Mouse (Mus musculus) midbrain, embryonic 16.5 days (tissue): ENCODE measurements at regions not wholly inside any gene's neighbourhood (a gene's known extent, or its start where the extent isn't known, plus 50 kb on each side); places are given as distances from the start of the nearest gene placed in this dataset.

Experiments
- ATAC-seq: fragments of 200-750 bp; cut with Nextera tagmentation; 2 replicates; pipeline ENCODE4 v1.8.0; 2017; ENCODE audit warnings: moderate TSS enrichment
- H3K27ac ChIP-seq: fragments of 300-500 bp; sonication (generic); 2 replicates; pipeline ENCODE4 v1.5.1; 2014; ENCODE audit warnings: mild to moderate bottlenecking, low read length, mixed read lengths
- H3K27me3 ChIP-seq: fragments of 300-500 bp; sonication (generic); 2 replicates; pipeline ENCODE4 v1.6.1; 2014; ENCODE audit warnings: low read depth, low read length, mixed read lengths; ENCODE audit not compliant: control insufficient read depth, insufficient read depth
- H3K36me3 ChIP-seq: fragments of 300-500 bp; sonication (generic); 2 replicates; pipeline ENCODE4 v1.6.1; 2014; ENCODE audit warnings: mild to moderate bottlenecking, low read length, moderate library complexity, mixed read lengths; ENCODE audit not compliant: control insufficient read depth, insufficient read depth
- H3K4me1 ChIP-seq: fragments of 300-500 bp; sonication (generic); 2 replicates; pipeline ENCODE4 v1.6.1; 2014; ENCODE audit warnings: mild to moderate bottlenecking, low read length, mixed read lengths; ENCODE audit not compliant: control insufficient read depth, insufficient read depth
- H3K4me2 ChIP-seq: fragments of 300-500 bp; sonication (generic); 2 replicates; pipeline ENCODE4 v1.6.1; 2014; ENCODE audit warnings: mild to moderate bottlenecking, low read length, mixed read lengths
- H3K4me3 ChIP-seq: fragments of 300-500 bp; sonication (generic); 2 replicates; pipeline ENCODE4 v1.5.1; 2014; ENCODE audit warnings: low read depth, mild to moderate bottlenecking, low read length, moderate library complexity, mixed read lengths
- H3K9ac ChIP-seq: fragments of 300-500 bp; sonication (generic); 2 replicates; pipeline ENCODE4 v1.6.1; 2014; ENCODE audit warnings: low read depth, low read length, mixed read lengths
- H3K9me3 ChIP-seq: fragments of 300-500 bp; sonication (generic); replicated peaks from 2 replicates; pipeline ENCODE4 v1.6.1; 2014; ENCODE audit warnings: mild to moderate bottlenecking, low read length, mixed read lengths; ENCODE audit not compliant: control insufficient read depth, poor library complexity, severe bottlenecking
- WGBS: fragments of 180-500 bp; shearing (Covaris S2); extraction: QIAGEN DNeasy Blood & Tissue Kit; methylation state at CpG from one replicate; pipeline ENCODE4 v1.1.7; 2014; 5-methylcytosine and 5-hydroxymethylcytosine counted together

GRCm38 (mm10) chr6:73401059-73401458, 68.4 kb downstream of the 4931417E11Rik start:
- Histone ChIP-seq H3K9ac (no peak overlapping the region), H3K27ac (no peak overlapping the region), H3K9me3 (no peaks in the 10 kb centered on the region), H3K27me3 (no peaks in the 10 kb centered on the region), H3K4me3 (no peak overlapping the region), H3K4me1 (no peaks in the 10 kb centered on the region), H3K4me2 (no peak overlapping the region), H3K36me3 (no peaks in the 10 kb centered on the region)
- 60% methylated on average over 2 of the region's 2 CpGs for WGBS
- no peak for ATAC-seq

- Histone ChIP-seq H3K4me1 (no peaks in the 10 kb centered on the region), H3K4me2 (no peak overlapping the region), H3K9me3 (no peaks in the 10 kb centered on the region), H3K4me3 (no peak overlapping the region), H3K27me3 (no peaks in the 10 kb centered on the region), H3K9ac (no peak overlapping the region), H3K36me3 (no peaks in the 10 kb centered on the region), H3K27ac (no peak overlapping the region)
- ATAC-seq = no peak
- WGBS = 79% methylated on average over 6 of the region's 6 CpGs
Observed at GRCm38 (mm10) chr6:73389301-73389700, 80.2 kb downstream of the 4931417E11Rik start.

DNA sequence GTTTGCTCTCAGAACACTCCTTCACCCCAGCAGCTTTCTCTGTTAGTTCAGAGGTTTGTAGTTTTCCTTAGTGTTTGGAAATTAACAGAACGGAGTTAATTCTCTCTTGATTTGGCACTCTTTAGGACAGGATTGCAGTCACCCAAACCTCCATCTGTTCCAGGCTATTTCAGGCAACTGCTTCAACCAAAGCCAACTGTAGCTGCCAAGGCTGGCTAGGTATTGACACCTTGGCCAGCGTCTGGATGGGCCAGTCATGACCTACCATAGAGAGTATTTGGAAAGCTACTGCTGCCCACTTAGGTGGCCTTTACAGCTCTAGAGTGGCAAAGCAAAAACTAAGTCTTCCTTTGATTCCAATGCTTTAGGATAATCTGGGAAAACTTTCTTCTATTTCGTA, 83.2 kb downstream of the 4931417E11Rik start:
- Histone ChIP-seq H3K4me3 (no peak overlapping the region), H3K9me3 (no peaks in the 10 kb centered on the region), H3K4me1 (no peaks in the 10 kb centered on the region), H3K27ac (no peak overlapping the region), H3K27me3 (no peaks in the 10 kb centered on the region), H3K36me3 (no peaks in the 10 kb centered on the region), H3K9ac (no peak overlapping the region), H3K4me2 (no peak overlapping the region)
- 91% methylated on average over 3 of the region's 3 CpGs for WGBS
- no peak for ATAC-seq

DNA sequence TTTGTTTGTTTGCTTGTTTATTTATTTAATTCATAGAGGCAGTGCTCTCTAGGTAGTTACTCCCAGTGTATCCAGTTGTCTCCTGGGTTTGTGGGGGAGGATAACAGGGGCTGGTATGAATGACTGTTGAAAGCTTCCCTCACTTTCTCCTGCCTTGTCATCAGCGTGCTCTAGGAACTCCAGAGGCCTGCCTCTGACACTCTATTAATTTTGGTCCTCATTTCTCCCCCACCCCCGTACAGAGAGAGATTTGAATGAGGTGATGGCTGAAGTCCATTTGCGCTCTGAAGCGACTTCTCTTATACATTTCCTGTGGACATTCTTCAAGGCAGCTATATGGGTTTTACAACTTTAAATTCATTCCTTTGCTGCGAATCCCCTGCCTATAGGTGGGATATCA, 89.6 kb downstream of the 4931417E11Rik start:
- WGBS = 91% methylated on average over 5 of the region's 5 CpGs
- ATAC-seq = no peak

GRCm38 (mm10) chr6:73377884-73378283, 91.6 kb downstream of the 4931417E11Rik start:
- H3K4me2 ChIP-seq = no peak overlapping the region
- no peak overlapping the region for H3K9ac ChIP-seq
- H3K4me3 ChIP-seq = no peak overlapping the region
- H3K27me3 ChIP-seq = no peaks in the 10 kb centered on the region
- no peak for ATAC-seq
- no peaks in the 10 kb centered on the region for H3K4me1 ChIP-seq
- 88% methylated on average over 8 of the region's 8 CpGs for WGBS
- no peaks in the 10 kb centered on the region for H3K36me3 ChIP-seq
- H3K9me3 ChIP-seq = 0 out of 2 replicates have a peak, but pooled peaks cover 2% of the 10 kb centered on the region
- no peak overlapping the region for H3K27ac ChIP-seq

More for the DNA sequence above, 89.6 kb downstream of the 4931417E11Rik start:
- H3K9me3 ChIP-seq = 0 out of 2 replicates have a peak, but pooled peaks cover 2% of the 10 kb centered on the region
- H3K27ac ChIP-seq = no peak overlapping the region
- H3K4me3 ChIP-seq = no peak overlapping the region
- no peak overlapping the region for H3K9ac ChIP-seq
- no peaks in the 10 kb centered on the region for H3K4me1 ChIP-seq
- H3K27me3 ChIP-seq = no peaks in the 10 kb centered on the region
- H3K36me3 ChIP-seq = no peaks in the 10 kb centered on the region
- H3K4me2 ChIP-seq = no peak overlapping the region

DNA sequence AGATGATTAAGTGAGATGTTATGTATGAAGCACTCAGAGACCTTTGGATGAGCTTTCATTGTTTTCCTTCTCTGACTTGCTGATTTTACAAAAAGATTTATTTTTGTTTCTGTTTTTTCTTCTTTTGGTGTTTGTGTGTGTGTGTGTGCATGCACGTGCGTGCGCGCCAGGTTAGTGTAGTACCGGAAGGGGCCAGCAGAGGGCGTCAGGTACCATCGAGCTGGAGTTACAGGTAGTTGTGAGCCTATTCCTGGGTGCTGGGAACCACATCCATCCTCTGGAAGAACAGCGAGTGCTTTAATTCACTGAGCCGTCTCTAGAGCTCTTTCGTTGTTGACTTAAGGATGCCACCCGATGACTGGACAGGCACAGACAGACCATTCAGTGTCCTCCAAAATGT, 93.2 kb downstream of the 4931417E11Rik start:
- no peak for ATAC-seq
- Histone ChIP-seq H3K9ac (no peak overlapping the region), H3K36me3 (no peaks in the 10 kb centered on the region), H3K4me2 (no peak overlapping the region), H3K9me3 (0 out of 2 replicates have a peak, but pooled peaks cover 2% of the 10 kb centered on the region), H3K27me3 (no peaks in the 10 kb centered on the region), H3K4me1 (no peaks in the 10 kb centered on the region), H3K4me3 (no peak overlapping the region), H3K27ac (no peak overlapping the region)
- WGBS = 97% methylated on average over 11 of the region's 11 CpGs

DNA sequence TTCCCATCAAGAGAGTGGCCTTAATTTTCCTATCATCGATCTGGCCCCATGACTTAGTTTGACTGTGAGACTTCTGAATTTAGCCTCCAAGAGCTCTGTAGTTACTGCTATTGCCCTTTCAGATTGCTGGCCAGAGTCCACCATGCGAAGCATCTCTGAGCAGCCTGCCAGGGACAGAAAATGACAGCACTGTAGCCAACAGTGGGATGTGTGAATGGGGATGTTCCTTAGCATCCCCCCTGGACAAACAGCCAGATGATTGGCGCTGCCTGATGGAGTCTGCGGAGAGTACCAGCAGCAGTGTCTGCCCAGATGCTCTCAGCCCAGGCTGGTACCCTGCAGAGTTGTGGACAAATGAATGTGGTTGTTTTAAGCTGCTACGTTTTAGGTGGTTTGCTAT, 96.6 kb downstream of the 4931417E11Rik start:
- Histone ChIP-seq H3K36me3 (no peaks in the 10 kb centered on the region), H3K4me1 (peaks cover 3% of the 10 kb centered on the region; the same call in 1 of the 2 replicates), H3K9me3 (0 out of 2 replicates have a peak, but pooled peaks cover 2% of the 10 kb centered on the region), H3K9ac (no peak overlapping the region), H3K4me3 (no peak overlapping the region), H3K27ac (no peak overlapping the region), H3K27me3 (no peaks in the 10 kb centered on the region; the same call in 1 of the 2 replicates), H3K4me2 (no peak overlapping the region)
- 71% methylated on average over 5 of the region's 5 CpGs for WGBS
- ATAC-seq = no peak

- H3K27me3 ChIP-seq = no peaks in the 10 kb centered on the region; the same call in none of the 2 replicates
- peaks cover 3% of the 10 kb centered on the region; the same call in 1 of the 2 replicates for H3K4me1 ChIP-seq
- no peak overlapping the region for H3K9ac ChIP-seq
Observed at GRCm38 (mm10) chr6:73371866-73372265, 97.6 kb downstream of the 4931417E11Rik start.

GRCm38 (mm10) chr6:73370901-73371300, 98.6 kb downstream of the 4931417E11Rik start:
- ATAC-seq = no peak
- Histone ChIP-seq H3K9me3 (no peaks in the 10 kb centered on the region), H3K27ac (no peak overlapping the region), H3K4me1 (peaks cover 3% of the 10 kb centered on the region; the same call in 1 of the 2 replicates), H3K4me2 (no peak overlapping the region), H3K36me3 (no peaks in the 10 kb centered on the region), H3K4me3 (no peak overlapping the region), H3K9ac (no peak overlapping the region), H3K27me3 (no peaks in the 10 kb centered on the region; the same call in none of the 2 replicates)
- 94% methylated on average over 4 of the region's 4 CpGs for WGBS

More at GRCm38 (mm10) chr6:73371866-73372265, 97.6 kb downstream of the 4931417E11Rik start:
- WGBS = 89% methylated on average over 5 of the region's 5 CpGs
- H3K27ac ChIP-seq = no peak overlapping the region
- no peak overlapping the region for H3K4me2 ChIP-seq
- 0 out of 2 replicates have a peak, but pooled peaks cover 2% of the 10 kb centered on the region for H3K9me3 ChIP-seq
- no peak for ATAC-seq
- H3K4me3 ChIP-seq = no peak overlapping the region
- H3K36me3 ChIP-seq = no peaks in the 10 kb centered on the region
